ENCODE assay signal across 25 mouse cellular contexts in the genomic region with DNA sequence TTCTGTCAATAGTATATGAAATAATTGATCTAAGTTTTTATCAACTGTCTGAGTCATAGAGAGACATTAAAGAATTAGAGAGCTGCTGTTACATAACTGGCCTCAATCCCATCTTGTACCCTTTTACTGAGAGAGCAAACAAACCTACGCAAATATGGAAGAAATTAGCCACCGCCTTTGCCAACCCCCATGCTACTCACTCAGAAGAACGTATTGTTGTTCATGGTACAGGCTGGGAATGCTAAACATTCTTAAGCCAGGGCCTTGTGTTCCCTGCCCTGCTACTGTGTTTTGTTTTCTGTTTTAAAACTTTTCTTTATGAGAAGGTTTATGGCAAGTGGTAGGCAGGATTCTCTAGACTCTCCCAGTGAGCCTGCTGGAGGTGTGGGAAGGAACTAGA.
A peak's percentile ranks its signal among the peaks of the same experiment; 100 is the strongest.
DNase-seq lines count a peak whose midpoint lies in the region; ATAC-seq and TF ChIP-seq lines count a peak whose summit lies in the region.
"Had no signal": no experiment of that assay in that cellular context is flagged by ENCODE, and none has a peak within 500 bp of the region (broad histone marks: within the 10 kb centered on the region; RNA-seq: fewer than 3 reads in every experiment).

No protein-coding gene starts in this region.

- no peak overlapping the region for H3K4me2 ChIP-seq in embryonic facial prominence, embryonic 11.5 days (ENCODE audit: low read depth, low read length)
- no peak overlapping the region for H3K4me2 ChIP-seq in embryonic facial prominence, embryonic 14.5 days (ENCODE audit: low read depth, low read length)
- H3K4me2 ChIP-seq: embryonic facial prominence, embryonic 13.5 days; forebrain, embryonic 12.5 days had no signal

- H3K4me1 ChIP-seq in embryonic facial prominence, embryonic 11.5 days (ENCODE audit: control insufficient read depth, insufficient read depth, low read length): no peaks in the 10 kb centered on the region
- 0 out of 2 replicates have a peak, but pooled peaks cover 4% of the 10 kb centered on the region for H3K4me1 ChIP-seq in embryonic facial prominence, embryonic 10.5 days
- no peaks in the 10 kb centered on the region for H3K4me1 ChIP-seq in embryonic facial prominence, embryonic 14.5 days (ENCODE audit: control insufficient read depth, insufficient read depth, low read length)
- H3K4me1 ChIP-seq: forebrain, embryonic 12.5 days had no signal

- peak; percentile 21 for DNase-seq in embryonic facial prominence, embryonic 11.5 days (ENCODE audit: low spot score)
- DNase-seq in embryonic facial prominence, embryonic 10.5 days (ENCODE audit: low spot score): no peak
- DNase-seq in layer of hippocampus, adult 2 months (ENCODE audit: low spot score in 2 of 2): peak in 1 of 2 experiments; percentile 57
- DNase-seq in layer of hippocampus, postnatal 14 days (ENCODE audit: low spot score in 2 of 2): no peak
- no peak for DNase-seq in left cerebral cortex, adult 2 months (ENCODE audit: extremely low spot score in 1 of 2, low spot score in 2 of 2)
- DNase-seq in left cerebral cortex, adult 9 months (ENCODE audit: low spot score in 2 of 2): no peak
- peak; percentile 34 for DNase-seq in embryonic facial prominence, embryonic 14.5 days (ENCODE audit: low spot score)
- DNase-seq in left cerebral cortex, postnatal 4 days: no peak
- DNase-seq: adrenal gland, adult 2 months; adrenal gland, postnatal 10 days; adrenal gland, postnatal 25 days; B cell, adult 2 months; cerebellum, adult 11-12 months; cerebellum, adult 2 months; cerebellum, adult 9-10 months; cerebellum, postnatal 10 days; cerebellum, postnatal 25 days; embryo, embryonic 11 days had no signal

- H3K4me3 ChIP-seq in embryonic facial prominence, embryonic 11.5 days (ENCODE audit: low read depth, low read length): no peak overlapping the region
- H3K4me3 ChIP-seq in embryonic facial prominence, embryonic 10.5 days: no peak overlapping the region
- no peak overlapping the region for H3K4me3 ChIP-seq in layer of hippocampus, adult 2 months
- no peak overlapping the region for H3K4me3 ChIP-seq in left cerebral cortex, adult 2 months
- no peak overlapping the region for H3K4me3 ChIP-seq in embryonic facial prominence, embryonic 14.5 days (ENCODE audit: low read depth, low read length)
- H3K4me3 ChIP-seq: embryonic facial prominence, embryonic 13.5 days; forebrain, embryonic 12.5 days had no signal

- no peak for ATAC-seq in embryonic facial prominence, embryonic 11.5 days (replicated peaks; ENCODE audit: insufficient number of reproducible peaks, low FRiP score, low TSS enrichment, low read depth)
- ATAC-seq in embryonic facial prominence, embryonic 14.5 days (ENCODE audit: low read depth): no peak
- ATAC-seq: CD4-positive, CD25-positive, alpha-beta regulatory T cell, adult 4 months; forebrain, embryonic 14.5 days; forebrain, embryonic 16.5 days had no signal

- intact Hi-C loops in left cerebral cortex, adult 2 months (cut with DNase I): loop anchor here (5.0 kb wide), 2 partner anchors 49 to 109 kb away; a partner anchor contains a TSS
- intact Hi-C loops in left cerebral cortex, postnatal 4 days (cut with DNase I): no loop called here

- no peaks in the 10 kb centered on the region for H3K27me3 ChIP-seq in embryonic facial prominence, embryonic 11.5 days (ENCODE audit: control insufficient read depth, insufficient read depth, low read length)
- H3K27me3 ChIP-seq in embryonic facial prominence, embryonic 10.5 days (replicated peaks; ENCODE audit: low read depth, poor library complexity, severe bottlenecking): no peaks in the 10 kb centered on the region
- H3K27me3 ChIP-seq in embryonic facial prominence, embryonic 14.5 days (replicated peaks; ENCODE audit: control insufficient read depth, insufficient read depth, low read length): no peaks in the 10 kb centered on the region
- H3K27me3 ChIP-seq: CH12.LX; embryonic facial prominence, embryonic 13.5 days; forebrain, embryonic 12.5 days had no signal

- H3K9me3 ChIP-seq in embryonic facial prominence, embryonic 11.5 days (replicated peaks; ENCODE audit: control insufficient read depth, low read length): no peaks in the 10 kb centered on the region
- no peaks in the 10 kb centered on the region for H3K9me3 ChIP-seq in embryonic facial prominence, embryonic 10.5 days
- H3K9me3 ChIP-seq in embryonic facial prominence, embryonic 14.5 days (ENCODE audit: control insufficient read depth, low read length): no peaks in the 10 kb centered on the region
- H3K9me3 ChIP-seq: embryonic facial prominence, embryonic 13.5 days; forebrain, embryonic 12.5 days had no signal

- no peak overlapping the region for H3K27ac ChIP-seq in embryonic facial prominence, embryonic 11.5 days (replicated peaks; ENCODE audit: low read depth, low read length)
- no peak overlapping the region for H3K27ac ChIP-seq in embryonic facial prominence, embryonic 10.5 days (replicated peaks)
- H3K27ac ChIP-seq in layer of hippocampus, adult 2 months: peak overlapping the region; percentile 61
- peak overlapping the region; percentile 82 for H3K27ac ChIP-seq in left cerebral cortex, adult 2 months
- H3K27ac ChIP-seq in embryonic facial prominence, embryonic 14.5 days (replicated peaks; ENCODE audit: low read depth, low read length): no peak overlapping the region
- H3K27ac ChIP-seq: embryonic facial prominence, embryonic 13.5 days; forebrain, embryonic 12.5 days had no signal

- no peak overlapping the region for H3K9ac ChIP-seq in embryonic facial prominence, embryonic 11.5 days (replicated peaks; ENCODE audit: low read length)
- no peak overlapping the region for H3K9ac ChIP-seq in embryonic facial prominence, embryonic 14.5 days (ENCODE audit: low read depth, low read length)
- H3K9ac ChIP-seq: embryonic facial prominence, embryonic 13.5 days; forebrain, embryonic 12.5 days had no signal

- WGBS in embryonic facial prominence, embryonic 11.5 days: 44% methylated on average over 3 of the region's 3 CpGs
- 49% methylated on average over 3 of the region's 3 CpGs for WGBS in embryonic facial prominence, embryonic 10.5 days
- 41% methylated on average over 3 of the region's 3 CpGs for WGBS in embryonic facial prominence, embryonic 14.5 days

- no peaks in the 10 kb centered on the region for H3K36me3 ChIP-seq in embryonic facial prominence, embryonic 11.5 days (replicated peaks; ENCODE audit: control insufficient read depth, insufficient read depth, low read depth, low read length)
- H3K36me3 ChIP-seq in embryonic facial prominence, embryonic 10.5 days (replicated peaks): no peaks in the 10 kb centered on the region
- H3K36me3 ChIP-seq in embryonic facial prominence, embryonic 14.5 days (ENCODE audit: control insufficient read depth, insufficient read depth, low read length): no peaks in the 10 kb centered on the region
- H3K36me3 ChIP-seq: embryonic facial prominence, embryonic 13.5 days; forebrain, embryonic 12.5 days; G1E had no signal

- no peak for TF ChIP-seq CTCF in layer of hippocampus, adult 2 months (conservative IDR thresholded peaks at IDR 0.05)
- TF ChIP-seq CTCF in left cerebral cortex, adult 2 months (IDR thresholded peaks at IDR 0.05): no peak

Comparison
In these comparisons a context has a peak if more than half of its experiments do, and no peak if none do; other contexts are left out.
1. DNase-seq: peak in embryonic facial prominence, embryonic 11.5 days (single experiment) and embryonic facial prominence, embryonic 14.5 days (single experiment); none in embryonic facial prominence, embryonic 10.5 days (single experiment), layer of hippocampus, postnatal 14 days (0 of 2), left cerebral cortex, adult 2 months (0 of 2), left cerebral cortex, adult 9 months (0 of 2) and left cerebral cortex, postnatal 4 days (single experiment).
2. H3K27ac ChIP-seq: peak in layer of hippocampus, adult 2 months (single experiment) and left cerebral cortex, adult 2 months (single experiment); none in embryonic facial prominence, embryonic 11.5 days (single experiment), embryonic facial prominence, embryonic 10.5 days (single experiment) and embryonic facial prominence, embryonic 14.5 days (single experiment).